Mouse (Mus musculus): ENCODE results near the gene Gdf5.
A peak's percentile ranks its signal among the peaks of the same experiment; 100 is the strongest.
"Not testable (repeated sequence)": the region's sequence is repeated elsewhere in the genome, so short reads cannot be mapped to it uniquely, and the experiment has no call there.

Gene Gdf5

DNA sequence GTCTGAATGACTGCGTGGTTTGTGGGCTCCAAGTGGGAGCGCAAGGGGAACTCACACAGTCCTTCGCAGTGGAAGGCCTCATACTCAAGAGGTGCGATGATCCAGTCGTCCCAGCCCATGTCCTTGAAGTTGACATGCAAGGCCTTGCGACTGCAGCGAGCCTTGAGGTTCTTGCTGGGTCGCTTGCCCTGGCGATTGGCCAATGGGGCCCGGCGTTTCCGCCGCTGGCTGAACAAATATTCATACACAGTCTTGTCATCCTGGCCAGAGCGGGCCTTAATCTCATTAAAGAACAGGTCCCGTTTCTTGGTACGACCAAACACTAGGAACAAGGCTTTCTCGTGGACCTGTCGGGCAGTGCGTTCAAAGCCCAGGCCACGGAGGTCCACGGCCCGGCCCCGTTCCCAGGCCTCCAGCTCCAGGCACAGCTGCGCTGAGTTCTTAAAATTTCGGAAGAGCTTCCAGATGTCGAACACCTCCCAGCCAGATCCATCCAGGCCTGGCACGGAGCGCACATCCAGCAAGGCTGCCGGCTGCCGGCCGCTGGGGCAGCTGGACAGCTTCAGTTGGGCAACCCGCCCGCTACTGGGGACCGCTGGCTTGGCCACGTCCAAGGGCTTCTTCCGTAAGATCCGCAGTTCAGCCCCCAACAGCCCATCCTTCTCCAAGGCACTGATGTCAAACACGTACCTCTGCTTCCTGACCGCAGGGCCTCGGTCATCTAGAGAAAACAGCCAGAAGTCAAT is 3.3 kb downstream of the Gdf5 start:
- DNase-seq (ENCODE audit: low spot score): no peak

DNA sequence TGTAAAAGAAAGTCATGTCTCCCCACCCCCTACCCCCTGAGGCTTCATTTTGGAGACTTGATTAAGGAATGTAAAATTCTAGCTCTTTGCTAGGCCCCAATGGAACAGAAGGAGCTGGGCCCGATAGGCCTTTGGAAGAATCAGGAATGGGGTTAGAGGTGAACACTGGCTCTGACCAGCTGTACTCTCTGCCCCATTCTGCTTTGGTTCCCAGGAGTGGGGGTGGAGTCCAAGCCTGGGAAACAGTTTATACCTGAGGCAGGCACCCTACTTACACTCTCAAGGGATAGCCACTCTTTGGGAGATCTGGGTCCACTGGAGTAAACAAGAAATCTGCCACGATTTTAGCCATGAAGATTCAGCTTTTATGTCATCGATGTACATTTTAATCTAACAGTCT is 4.5 kb downstream of the Gdf5 start, which contains the start of gene Gm15557:
TSS of gene Gm15557 (plus strand) at position 48 of the 400 bp plus-strand sequence.
- DNase-seq (ENCODE audit: low spot score): no peak

DNA sequence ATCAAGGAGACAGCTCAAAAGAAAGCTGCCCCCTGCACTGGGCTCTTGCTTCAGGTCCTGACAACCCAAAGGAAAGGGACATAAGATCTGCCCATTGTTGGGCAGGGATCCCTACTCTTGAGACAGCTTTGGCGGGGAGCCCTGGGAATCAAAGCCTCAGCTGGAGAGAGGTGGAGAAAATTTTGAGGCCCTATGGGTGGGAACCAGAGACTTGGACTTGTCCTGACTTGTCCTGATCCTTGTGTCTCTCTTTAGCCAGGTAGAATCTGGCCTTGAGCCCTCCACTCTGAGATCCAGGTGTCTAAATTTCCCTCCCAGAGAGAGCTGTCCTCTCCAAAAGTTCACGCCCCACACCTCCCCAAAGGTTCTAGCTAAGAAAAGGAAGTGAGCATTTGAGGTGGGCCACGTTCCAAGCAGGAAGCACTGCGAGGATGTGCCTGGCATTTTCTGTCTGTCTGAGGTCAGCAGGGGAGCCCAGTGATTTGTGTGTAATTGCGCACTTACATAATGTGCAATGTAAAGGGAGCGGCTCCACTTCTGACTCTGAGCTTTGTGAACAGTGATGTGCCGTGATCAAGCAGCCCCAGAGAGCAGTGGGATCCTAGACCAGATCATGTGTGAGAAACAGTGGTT is 5.2 kb downstream of the Gdf5 start:
- no peak for DNase-seq (ENCODE audit: low spot score)

GRCm38 (mm10) chr2:155929531-155930442 is 15.4 kb downstream of the Gdf5 start, which contains the start of gene Uqcc1:
TSS of gene Uqcc1 (minus strand) at chr2:155930310.
- peak; percentile 82 for DNase-seq (ENCODE audit: low spot score)

GRCm38 (mm10) chr2:155928711-155929345 is 16.3 kb downstream of the Gdf5 start:
- no peak for DNase-seq (ENCODE audit: low spot score)

- DNase-seq (ENCODE audit: low spot score): not testable (repeated sequence)
Observed at GRCm38 (mm10) chr2:155925213-155925612, 20.0 kb downstream of the Gdf5 start.

DNA sequence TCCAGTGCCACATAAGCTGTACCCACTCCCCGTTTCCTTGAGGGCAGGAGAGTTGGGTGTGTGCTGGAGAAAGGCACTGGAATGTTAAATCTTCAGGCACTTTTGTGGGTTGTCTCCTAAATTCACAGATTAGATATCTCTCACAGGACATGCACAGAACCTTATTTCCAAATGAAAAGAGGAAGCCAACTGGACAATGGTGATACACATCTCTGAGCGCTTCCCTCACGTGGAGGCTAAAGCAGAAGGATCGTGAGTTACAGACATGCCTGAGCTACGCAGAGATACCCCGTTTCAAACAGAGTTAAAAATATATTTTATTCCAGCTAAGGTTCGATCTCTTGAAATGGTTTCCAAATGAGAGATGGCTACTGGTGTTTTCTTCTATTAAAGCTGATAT is 22.0 kb downstream of the Gdf5 start:
- DNase-seq (ENCODE audit: low spot score): no peak

GRCm38 (mm10) chr2:155914684-155915083 is 30.5 kb downstream of the Gdf5 start:
- no peak for DNase-seq (ENCODE audit: low spot score)

- DNase-seq (ENCODE audit: low spot score): no peak
Observed at GRCm38 (mm10) chr2:155903632-155904008, 41.5 kb downstream of the Gdf5 start.

DNA sequence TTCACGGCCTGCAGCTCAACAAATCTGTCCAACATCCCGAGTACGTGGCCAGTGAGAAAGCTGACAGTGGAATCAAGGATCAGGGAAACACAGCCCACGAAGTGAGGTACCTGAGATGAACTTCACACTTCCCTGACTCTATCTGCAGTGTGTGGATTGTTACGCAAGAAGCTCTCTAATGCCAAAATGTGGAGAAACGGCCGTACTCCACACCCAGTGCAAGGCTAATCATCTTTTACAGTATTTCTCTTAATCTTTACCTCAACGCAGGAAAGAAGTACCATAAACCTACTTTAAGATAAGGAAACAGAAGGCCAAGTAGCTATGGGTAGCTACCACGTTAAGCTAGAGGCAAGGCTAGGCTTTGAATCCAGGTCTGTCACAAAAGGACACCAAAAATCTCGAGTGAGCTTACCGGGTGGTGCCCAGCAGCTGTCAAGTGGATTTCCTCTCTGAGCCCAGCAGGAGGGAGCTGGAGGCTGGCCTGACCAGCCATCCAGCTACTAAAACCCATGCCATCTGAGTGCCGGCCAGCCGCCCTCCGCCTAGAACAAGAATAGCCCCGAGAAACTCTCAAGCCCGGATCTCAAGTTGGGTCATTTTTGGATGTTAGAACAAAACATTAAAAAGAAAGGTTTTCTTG is 42.1 kb downstream of the Gdf5 start:
- no peak for DNase-seq (ENCODE audit: low spot score)

- no peak for DNase-seq (ENCODE audit: low spot score)
Observed at GRCm38 (mm10) chr2:155895046-155895735, 50.0 kb downstream of the Gdf5 start.

DNA sequence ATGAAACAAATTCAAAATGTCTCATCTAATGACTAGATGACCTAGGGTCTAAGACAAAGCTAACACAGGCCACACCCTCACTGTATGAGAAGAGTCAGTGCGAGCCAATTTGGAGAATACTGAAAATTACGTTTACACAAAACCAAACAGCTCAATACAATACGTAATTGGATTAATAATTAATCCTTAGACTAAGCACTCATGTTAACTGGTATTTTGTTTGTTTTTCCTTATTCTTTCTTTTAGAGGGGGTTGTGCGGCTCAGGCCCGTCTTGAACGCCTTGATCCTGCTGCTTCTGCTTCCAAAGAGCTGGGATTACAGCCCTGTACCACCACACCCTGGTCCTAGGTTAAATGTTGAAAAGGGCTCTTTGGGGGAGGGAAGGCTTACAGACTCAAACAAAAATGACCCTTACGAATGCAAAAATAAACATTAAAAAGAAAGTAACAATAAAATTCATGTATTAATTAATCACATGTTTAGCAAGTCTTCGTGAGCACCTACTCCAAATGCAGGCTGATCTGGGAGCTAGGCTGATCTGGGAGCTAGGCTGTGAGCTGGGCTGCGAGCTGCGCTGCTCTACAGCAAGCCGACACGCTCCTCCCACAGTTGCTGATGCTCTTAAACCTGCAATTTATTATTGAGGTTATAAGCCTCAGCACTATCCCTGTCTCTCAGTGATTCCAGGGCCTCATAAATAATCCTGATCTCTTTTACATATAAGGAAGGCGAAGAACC is 50.7 kb downstream of the Gdf5 start:
- DNase-seq (ENCODE audit: low spot score): no peak

Data from ovary, postnatal 10 days (tissue).